Comparison of ENCODE assay signal across 8 mouse cellular contexts in the genomic region with DNA sequence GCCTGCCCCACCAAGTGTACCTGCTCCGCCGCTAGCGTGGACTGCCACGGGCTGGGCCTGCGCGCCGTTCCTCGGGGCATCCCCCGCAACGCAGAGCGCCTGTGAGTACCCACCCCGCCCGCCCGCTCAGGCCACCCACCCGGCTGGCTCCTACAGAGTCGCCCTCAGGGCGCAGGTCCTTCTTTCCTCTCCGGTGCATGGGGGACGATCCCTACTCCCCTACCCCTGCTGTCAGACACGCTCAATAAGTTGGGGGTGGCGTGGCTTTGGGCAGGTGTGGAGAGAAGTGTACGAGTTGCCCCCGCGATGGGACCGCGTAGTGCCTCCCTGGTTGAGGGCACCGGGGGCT. TPM values are rescaled to one million over a fixed set of nuclear protein-coding genes. Genes with fewer than 3 reads are reported as not detected.
DNase-seq lines count a peak whose midpoint lies in the region; ATAC-seq and TF ChIP-seq lines count a peak whose summit lies in the region.

No protein-coding gene starts in this region.

- intact Hi-C loops in left cerebral cortex, adult 2 months (cut with DNase I), result loop anchor here (5.0 kb wide), 5 partner anchors 41 to 546 kb away; no protein-coding TSS in a partner anchor

- no peak for TF ChIP-seq CTCF in left cerebral cortex, adult 2 months (IDR thresholded peaks at IDR 0.05)

- DNase-seq in left cerebral cortex, adult 2 months (ENCODE audit: extremely low spot score in 1 of 2, low spot score in 2 of 2), result no peak
- DNase-seq in left cerebral cortex, adult 9 months (ENCODE audit: low spot score in 2 of 2), result no peak
- peak; percentile 49 to 62 for DNase-seq in cerebellum, postnatal 10 days
- DNase-seq in forebrain, embryonic 14.5 days (ENCODE audit: low spot score), result peak; percentile 19
- DNase-seq in limb, embryonic 14.5 days (ENCODE audit: low spot score), result no peak
- DNase-seq in spleen, postnatal 14 days (ENCODE audit: low spot score in 2 of 2), result no peak
- no peak for DNase-seq in layer of hippocampus, postnatal 25 days (ENCODE audit: extremely low spot score in 1 of 2, low spot score in 1 of 2)

- H3K4me3 ChIP-seq in left cerebral cortex, adult 2 months, result peak overlapping the region; percentile 63
- peak overlapping the region; percentile 59 for H3K4me3 ChIP-seq in forebrain, embryonic 14.5 days (ENCODE audit: low read depth, low read length)
- H3K4me3 ChIP-seq in limb, embryonic 14.5 days (replicated peaks; ENCODE audit: low read length), result peak overlapping the region; percentile 77
- H3K4me3 ChIP-seq in stomach, embryonic 16.5 days (replicated peaks; ENCODE audit: low read length), result peak overlapping the region; percentile 62

- 0 out of 2 replicates have a peak, but pooled peaks cover 8% of the 10 kb centered on the region for H3K4me1 ChIP-seq in forebrain, embryonic 14.5 days (ENCODE audit: control insufficient read depth, insufficient read depth, low read length)
- peaks cover 44% of the 10 kb centered on the region for H3K4me1 ChIP-seq in limb, embryonic 14.5 days (ENCODE audit: control insufficient read depth, insufficient read depth, low read length)
- peaks cover 27% of the 10 kb centered on the region for H3K4me1 ChIP-seq in stomach, embryonic 16.5 days (ENCODE audit: control insufficient read depth, insufficient read depth, low read length)

- H3K9ac ChIP-seq in forebrain, embryonic 14.5 days (ENCODE audit: low read length), result peak overlapping the region; percentile 64
- H3K9ac ChIP-seq in limb, embryonic 14.5 days (ENCODE audit: low read depth, low read length, severe bottlenecking), result peak overlapping the region; percentile 73
- H3K9ac ChIP-seq in stomach, embryonic 16.5 days (ENCODE audit: low read length), result peak overlapping the region; percentile 75

- peak; percentile 38; the same call in 1 of the 2 replicates for ATAC-seq in forebrain, embryonic 14.5 days
- ATAC-seq in limb, embryonic 14.5 days (ENCODE audit: low FRiP score, low read depth), result peak; percentile 16
- no peak for ATAC-seq in stomach, embryonic 16.5 days (ENCODE audit: insufficient read depth, low FRiP score)

- no peak for TF ChIP-seq POLR2A in limb, embryonic 14.5 days (IDR thresholded peaks at IDR 0.05; ENCODE audit: borderline replicate concordance, extremely low read depth, insufficient read depth, insufficient read length)

- H3K27me3 ChIP-seq in forebrain, embryonic 14.5 days (replicated peaks; ENCODE audit: control insufficient read depth, insufficient read depth, low read length), result peaks cover 39% of the 10 kb centered on the region
- H3K27me3 ChIP-seq in limb, embryonic 14.5 days (ENCODE audit: control insufficient read depth, insufficient read depth, low read length), result no peaks in the 10 kb centered on the region
- peaks cover 21% of the 10 kb centered on the region for H3K27me3 ChIP-seq in stomach, embryonic 16.5 days (ENCODE audit: control insufficient read depth, insufficient read depth, low read length)

- no peaks in the 10 kb centered on the region for H3K36me3 ChIP-seq in forebrain, embryonic 14.5 days (ENCODE audit: control insufficient read depth, insufficient read depth, low read length)
- no peaks in the 10 kb centered on the region for H3K36me3 ChIP-seq in limb, embryonic 14.5 days (ENCODE audit: control insufficient read depth, insufficient read depth, low read length)
- H3K36me3 ChIP-seq in stomach, embryonic 16.5 days (ENCODE audit: control insufficient read depth, insufficient read depth, low read length), result no peaks in the 10 kb centered on the region

- H3K4me2 ChIP-seq in forebrain, embryonic 14.5 days (ENCODE audit: low read length), result peak overlapping the region; percentile 96
- H3K4me2 ChIP-seq in limb, embryonic 14.5 days (replicated peaks; ENCODE audit: low read depth, low read length, severe bottlenecking), result peak overlapping the region; percentile 74
- peak overlapping the region; percentile 78 for H3K4me2 ChIP-seq in stomach, embryonic 16.5 days (ENCODE audit: low read depth, low read length)

- under 1% methylated on average over 26 of the region's 27 CpGs for WGBS in forebrain, embryonic 14.5 days
- WGBS in limb, embryonic 14.5 days, result under 1% methylated on average over 21 of the region's 27 CpGs
- WGBS in stomach, embryonic 16.5 days, result under 1% methylated on average over 26 of the region's 27 CpGs

- peak overlapping the region; percentile 80 for H3K27ac ChIP-seq in left cerebral cortex, adult 2 months
- no peak overlapping the region for H3K27ac ChIP-seq in forebrain, embryonic 14.5 days (ENCODE audit: low read depth, low read length)
- peak overlapping the region; percentile 81 for H3K27ac ChIP-seq in limb, embryonic 14.5 days (replicated peaks; ENCODE audit: low read depth, low read length)
- no peak overlapping the region; the same call in 1 of the 2 replicates for H3K27ac ChIP-seq in stomach, embryonic 16.5 days (ENCODE audit: low read length)

- no peaks in the 10 kb centered on the region for H3K9me3 ChIP-seq in forebrain, embryonic 14.5 days (replicated peaks; ENCODE audit: control insufficient read depth, low read length)
- H3K9me3 ChIP-seq in limb, embryonic 14.5 days (ENCODE audit: control insufficient read depth, low read length), result no peaks in the 10 kb centered on the region
- H3K9me3 ChIP-seq in stomach, embryonic 16.5 days (replicated peaks; ENCODE audit: control insufficient read depth, low read length), result no peaks in the 10 kb centered on the region

RNA-seq across cellular contexts. Expression of a gene that starts 0.6 kb away (rescaled TPM):
- total RNA-seq in left cerebral cortex, adult 2 months (2021), result 10 to 100 TPM; 56.7 to 60.0 TPM
- polyA plus RNA-seq in forebrain, embryonic 14.5 days (2014; fragmentation: Nextera tagmentation; extraction: Ambion mirVana), result 2.3 and 2.4 TPM in 2 replicates
- 32.9 and 41.2 TPM in 2 replicates for polyA plus RNA-seq in limb, embryonic 14.5 days (2012; rRNA removed)
- 33.0 and 36.8 TPM in 2 replicates for polyA plus RNA-seq in limb, embryonic 14.5 days (2014; fragmentation: Nextera tagmentation; extraction: Ambion mirVana)
- polyA plus RNA-seq in stomach, embryonic 16.5 days (2015; fragmentation: Nextera tagmentation; extraction: Ambion mirVana), result 8.2 and 9.4 TPM in 2 replicates
- 100 to 1,000 TPM in 1 of 2 experiments, 10 to 100 TPM in 1; 86.6 to 115 TPM for total RNA-seq in layer of hippocampus, postnatal 25 days (2021)

Comparison
In these comparisons a context has a peak if more than half of its experiments do, and no peak if none do; other contexts are left out.
1. DNase-seq: peak in cerebellum, postnatal 10 days (2 of 2) and forebrain, embryonic 14.5 days (single experiment); none in left cerebral cortex, adult 2 months (0 of 2), left cerebral cortex, adult 9 months (0 of 2), limb, embryonic 14.5 days (single experiment), spleen, postnatal 14 days (0 of 2) and layer of hippocampus, postnatal 25 days (0 of 2).
2. H3K27ac ChIP-seq: peak in left cerebral cortex, adult 2 months (single experiment) and limb, embryonic 14.5 days (single experiment); none in forebrain, embryonic 14.5 days (single experiment) and stomach, embryonic 16.5 days (single experiment).
3. Peak in every context shown above with its lines, with median percentiles within 50 percentile points of each other: H3K4me3 ChIP-seq, H3K4me2 ChIP-seq and H3K9ac ChIP-seq.